ENCODE assay signal across 11 mouse cellular contexts in the genomic region with DNA sequence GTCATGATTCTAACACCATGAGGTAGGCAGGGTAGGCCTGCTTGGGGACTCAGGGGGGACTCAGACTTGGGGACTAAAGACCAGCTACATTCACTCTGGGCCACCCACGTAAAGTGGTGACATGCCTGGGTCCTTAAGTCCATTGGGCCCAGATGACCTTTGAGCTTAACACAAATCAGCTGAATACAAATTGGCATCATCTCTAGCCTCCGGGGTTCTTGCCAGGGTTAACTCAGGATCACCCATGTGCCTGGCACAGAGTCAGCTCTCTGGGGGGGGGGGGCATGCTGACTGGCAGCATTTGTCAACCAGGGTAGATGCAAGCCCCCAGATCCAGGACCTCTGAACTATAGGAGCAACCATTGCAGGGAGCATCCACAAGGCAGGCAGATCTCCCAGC.
"Had no signal": no experiment of that assay in that cellular context is flagged by ENCODE, and none has a peak within 500 bp of the region (broad histone marks: within the 10 kb centered on the region; RNA-seq: fewer than 3 reads in every experiment).

No protein-coding gene starts in this region.

- H3K4me2 ChIP-seq: limb, embryonic 12.5 days; midbrain, embryonic 13.5 days had no signal

- H3K27me3 ChIP-seq: limb, embryonic 12.5 days; midbrain, embryonic 13.5 days had no signal

- H3K27ac ChIP-seq: left cerebral cortex, adult 2 months; limb, embryonic 12.5 days; liver, embryonic 14.5 days; midbrain, embryonic 13.5 days had no signal

- H3K4me1 ChIP-seq: limb, embryonic 12.5 days; midbrain, embryonic 13.5 days had no signal

- H3K9me3 ChIP-seq: limb, embryonic 12.5 days; midbrain, embryonic 13.5 days had no signal

- ATAC-seq: lung, postnatal 0 days; midbrain, embryonic 13.5 days had no signal

- H3K9ac ChIP-seq: limb, embryonic 12.5 days; liver, embryonic 14.5 days; midbrain, embryonic 13.5 days had no signal

- H3K4me3 ChIP-seq: left cerebral cortex, adult 2 months; limb, embryonic 12.5 days; midbrain, embryonic 13.5 days had no signal

- DNase-seq: liver; lung, adult 2 months; lung, postnatal 36 days; right cerebral cortex, adult 18-20 months; right cerebral cortex, postnatal 25 days; thymus, postnatal 4 days had no signal

- H3K36me3 ChIP-seq: midbrain, embryonic 13.5 days had no signal
